Mouse (Mus musculus) testis, postnatal 14 days (tissue): ENCODE results near the gene Nrip1.

ENCODE experiments used
- DNase-seq: peaks from one replicate; pipeline ENCODE4 v3.0.0; 2021; ENCODE audit warnings: low spot score

Nrip1 gene

GRCm38 (mm10) chr16:76347719-76348421 lies 25.8 kb downstream of the Nrip1 start:
- DNase-seq, result no peak

GRCm38 (mm10) chr16:76346371-76346770 lies 27.3 kb downstream of the Nrip1 start:
- DNase-seq, result no peak

GRCm38 (mm10) chr16:76344761-76345368 lies 28.8 kb downstream of the Nrip1 start:
- no peak for DNase-seq

- no peak for DNase-seq
Observed at GRCm38 (mm10) chr16:76344030-76344429, 29.6 kb downstream of the Nrip1 start.

GRCm38 (mm10) chr16:76341636-76342035 lies 32.0 kb downstream of the Nrip1 start:
- no peak for DNase-seq

- no peak for DNase-seq
Observed at GRCm38 (mm10) chr16:76339256-76339655, 34.4 kb downstream of the Nrip1 start.

- DNase-seq, result no peak
Observed at GRCm38 (mm10) chr16:76337351-76337750, 36.3 kb downstream of the Nrip1 start.

GRCm38 (mm10) chr16:76336932-76337331 lies 36.7 kb downstream of the Nrip1 start:
- DNase-seq, result no peak

GRCm38 (mm10) chr16:76335913-76336312 lies 37.7 kb downstream of the Nrip1 start:
- no peak for DNase-seq

- no peak for DNase-seq
Observed at GRCm38 (mm10) chr16:76332127-76332526, 41.5 kb downstream of the Nrip1 start.

GRCm38 (mm10) chr16:76331231-76331630 lies 42.4 kb downstream of the Nrip1 start:
- no peak for DNase-seq

GRCm38 (mm10) chr16:76325315-76325710 lies 48.3 kb downstream of the Nrip1 start:
- no peak for DNase-seq

GRCm38 (mm10) chr16:76324411-76325314 lies 49.0 kb downstream of the Nrip1 start:
- no peak for DNase-seq

- no peak for DNase-seq
Observed at GRCm38 (mm10) chr16:76323594-76324307, 49.9 kb downstream of the Nrip1 start.

- DNase-seq, result no peak
Observed at GRCm38 (mm10) chr16:76323141-76323540, 50.5 kb downstream of the Nrip1 start.

- DNase-seq, result peak; percentile 40
Observed at GRCm38 (mm10) chr16:76321527-76322165, 52.0 kb downstream of the Nrip1 start.

- DNase-seq, result no peak
Observed at GRCm38 (mm10) chr16:76320118-76320473, 53.5 kb downstream of the Nrip1 start.

GRCm38 (mm10) chr16:76319364-76320117 lies 54.1 kb downstream of the Nrip1 start:
- no peak for DNase-seq

GRCm38 (mm10) chr16:76318331-76318922 lies 55.2 kb downstream of the Nrip1 start:
- no peak for DNase-seq
